Mouse (Mus musculus): ENCODE data around the gene Sspn.

The Sspn gene

GRCm38 (mm10) chr6:146014312-146014711, 82.9 kb downstream of the Sspn start:
- DNase-seq (ENCODE audit: low spot score in 2 of 2) = no peak
